Mouse (Mus musculus) erythroblast, embryonic 14.5 days (primary cell): ENCODE results near the gene Rcan3. TPM values are rescaled to one million over a fixed set of nuclear protein-coding genes. Genes with fewer than 3 reads are reported as not detected.

Experiments
- H3K27me3 ChIP-seq: 2 replicates; pipeline ENCODE4 v1.6.1; 2012; ENCODE audit warnings: inconsistent platforms; ENCODE audit not compliant: control insufficient read depth
- H3K36me3 ChIP-seq: 2 replicates; pipeline ENCODE4 v1.6.1; 2012; ENCODE audit warnings: mild to moderate bottlenecking, inconsistent platforms; ENCODE audit not compliant: control insufficient read depth
- H3K4me1 ChIP-seq: 2 replicates; pipeline ENCODE4 v1.6.1; 2012; ENCODE audit warnings: inconsistent platforms; ENCODE audit not compliant: control insufficient read depth
- H3K4me3 ChIP-seq: replicated peaks from 2 replicates; pipeline ENCODE3; 2012; ENCODE audit warnings: moderate library complexity, mild to moderate bottlenecking, inconsistent platforms
- H3K9me3 ChIP-seq: 2 replicates; pipeline ENCODE4 v1.6.1; 2012; ENCODE audit warnings: low read length, inconsistent platforms, mixed read lengths; ENCODE audit not compliant: control insufficient read depth
- GATA1 ChIP-seq: IDR thresholded peaks from 2 replicates; pipeline ENCODE4 v1.6.1; 2012; ENCODE audit warnings: low read length, inconsistent platforms, mixed read lengths
- TAL1 ChIP-seq: IDR thresholded peaks from 3 replicates; pipeline ENCODE4 v1.6.1; 2012; ENCODE audit warnings: low read length, inconsistent platforms, mixed read lengths
- polyA plus RNA-seq: library from polyadenylated mRNA; stranded (reverse); fragments of >175 nt; gene quantifications from 2 replicates; pipeline ENCODE4 v1.2.3, GENCODE M21; 2012

Gene Rcan3
- polyA plus RNA-seq, 1 experiment = 0.58 TPM

GRCm38 (mm10) chr4:135420416-135420815, 13.2 kb downstream of the Rcan3 start:
- Histone ChIP-seq H3K4me1 (peaks cover 9% of the 10 kb centered on the region), H3K9me3 (no peaks in the 10 kb centered on the region), H3K4me3 (no peak overlapping the region), H3K36me3 (peaks cover 38% of the 10 kb centered on the region), H3K27me3 (no peaks in the 10 kb centered on the region)
- TF ChIP-seq GATA1 (no peak), TAL1 (no peak)

DNA sequence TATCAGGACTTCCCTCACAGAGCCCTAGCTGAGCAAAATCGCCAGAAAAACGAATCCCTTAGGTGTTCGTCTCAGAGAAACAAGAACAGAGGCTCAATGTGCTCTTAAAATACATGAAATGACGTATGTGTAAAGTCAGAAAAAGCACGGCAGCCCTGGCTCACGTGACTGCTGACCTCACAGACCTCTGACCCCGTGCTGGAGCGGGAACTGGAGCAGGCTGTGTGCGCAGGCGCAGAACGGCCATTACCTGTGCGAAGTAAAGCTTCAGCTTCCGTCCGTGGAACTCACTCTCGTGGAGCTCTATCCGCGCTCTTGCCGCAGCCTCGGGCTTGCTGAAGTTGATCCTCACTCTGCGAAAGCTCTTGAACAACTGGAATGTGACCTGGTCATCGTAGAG, 13.7 kb downstream of the Rcan3 start:
- Histone ChIP-seq H3K27me3 (no peaks in the 10 kb centered on the region), H3K9me3 (no peaks in the 10 kb centered on the region), H3K36me3 (peaks cover 37% of the 10 kb centered on the region), H3K4me1 (peaks cover 10% of the 10 kb centered on the region), H3K4me3 (no peak overlapping the region)
- no peak for TF ChIP-seq TAL1
- no peak for TF ChIP-seq GATA1

DNA sequence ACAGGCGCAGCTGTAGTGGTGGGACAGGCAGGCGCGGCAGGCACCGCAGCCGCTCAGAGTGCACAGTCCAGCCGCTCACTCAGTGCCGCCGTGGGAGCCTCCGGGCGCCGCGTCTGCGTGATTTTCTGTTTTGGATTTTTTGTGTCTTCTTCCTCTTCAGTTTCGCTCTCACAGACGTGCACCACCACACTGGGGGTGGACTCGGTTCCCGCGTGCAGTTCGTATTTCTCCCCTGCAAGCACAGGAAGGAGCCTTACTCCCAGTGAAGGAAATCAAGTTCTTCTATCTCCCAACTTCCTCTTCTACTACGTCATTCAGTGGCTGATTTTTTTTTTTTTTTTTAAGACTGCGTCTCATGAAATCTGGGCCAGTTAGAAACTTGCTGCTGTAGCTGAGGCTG, 17.3 kb downstream of the Rcan3 start:
- TF ChIP-seq TAL1 (no peak), GATA1 (no peak)
- Histone ChIP-seq H3K4me3 (no peak overlapping the region), H3K4me1 (peaks cover 11% of the 10 kb centered on the region), H3K9me3 (no peaks in the 10 kb centered on the region), H3K36me3 (peaks cover 34% of the 10 kb centered on the region), H3K27me3 (no peaks in the 10 kb centered on the region)

DNA sequence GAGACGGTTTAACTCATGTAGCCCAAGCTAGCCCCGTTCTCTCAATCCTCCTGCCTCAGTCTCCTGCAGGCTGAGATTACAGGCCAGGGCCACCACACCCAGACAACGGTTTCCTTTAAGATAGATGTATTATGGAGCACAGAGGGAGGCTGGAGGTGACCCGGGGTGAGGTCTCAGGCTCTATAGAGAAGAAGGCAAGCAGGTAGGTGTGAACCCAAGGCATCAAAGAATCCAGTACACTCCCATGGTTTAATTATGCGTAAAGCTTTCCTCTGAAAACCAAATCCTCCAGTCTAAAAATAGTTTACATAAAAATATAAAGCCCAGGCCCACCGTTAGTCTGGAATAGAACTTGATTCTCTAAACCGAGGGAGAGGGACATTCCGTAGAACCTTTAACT, 20.2 kb downstream of the Rcan3 start:
- H3K36me3 ChIP-seq = peaks cover 16% of the 10 kb centered on the region

GRCm38 (mm10) chr4:135411633-135412032, 22.0 kb downstream of the Rcan3 start:
- Histone ChIP-seq H3K36me3 (peaks cover 10% of the 10 kb centered on the region), H3K4me1 (peaks cover 9% of the 10 kb centered on the region), H3K4me3 (no peak overlapping the region), H3K9me3 (0 out of 2 replicates have a peak, but pooled peaks cover 2% of the 10 kb centered on the region), H3K27me3 (no peaks in the 10 kb centered on the region)
- no peak for TF ChIP-seq TAL1
- TF ChIP-seq GATA1 = no peak

More for the DNA sequence above, 20.2 kb downstream of the Rcan3 start:
- Histone ChIP-seq H3K9me3 (0 out of 2 replicates have a peak, but pooled peaks cover 2% of the 10 kb centered on the region), H3K27me3 (no peaks in the 10 kb centered on the region), H3K4me1 (peaks cover 11% of the 10 kb centered on the region), H3K4me3 (no peak overlapping the region)
- TF ChIP-seq TAL1 = no peak
- no peak for TF ChIP-seq GATA1

DNA sequence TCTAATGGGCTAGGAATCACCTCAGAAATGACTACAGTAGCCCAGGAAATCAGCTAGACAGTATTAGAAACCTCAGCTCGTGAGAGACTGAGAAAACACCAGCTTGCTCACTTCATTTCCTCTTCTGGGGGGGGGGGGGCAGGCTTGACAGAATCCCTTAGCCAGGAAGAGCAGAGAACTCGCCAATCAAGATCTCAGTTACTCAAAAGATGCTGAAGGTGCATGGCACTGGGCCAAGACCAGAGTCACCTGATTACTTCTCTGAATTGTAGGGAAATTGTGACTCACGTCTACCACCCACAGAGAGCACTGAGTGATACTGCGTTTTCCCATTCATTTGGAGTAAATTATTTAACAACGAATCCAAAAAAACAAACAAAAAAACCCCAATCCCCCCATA, 27.5 kb downstream of the Rcan3 start:
- Histone ChIP-seq H3K4me1 (peaks cover 43% of the 10 kb centered on the region), H3K27me3 (no peaks in the 10 kb centered on the region), H3K4me3 (no peak overlapping the region), H3K36me3 (no peaks in the 10 kb centered on the region; the same call in 1 of the 2 replicates), H3K9me3 (0 out of 2 replicates have a peak, but pooled peaks cover 2% of the 10 kb centered on the region)
- TF ChIP-seq GATA1 = no peak
- no peak for TF ChIP-seq TAL1

DNA sequence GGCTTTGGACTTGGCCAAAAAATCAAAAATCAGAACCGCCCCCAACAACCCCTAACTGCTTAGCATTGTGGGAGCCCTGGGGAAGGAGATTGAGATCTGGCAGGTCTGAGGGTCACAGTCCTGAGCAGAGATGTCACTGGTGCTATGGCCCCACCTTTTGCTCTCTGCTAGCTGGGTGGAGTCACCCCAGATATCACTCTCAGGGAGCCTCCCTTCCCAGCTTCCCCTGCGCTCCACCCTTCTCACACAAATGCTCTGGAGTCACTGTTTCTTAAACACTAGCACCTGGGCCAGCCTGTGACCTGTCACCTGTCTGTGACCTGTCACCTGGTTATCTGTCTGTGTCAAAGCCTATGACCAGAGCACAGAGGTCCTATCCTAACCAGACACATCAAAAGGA, 28.7 kb downstream of the Rcan3 start:
- Histone ChIP-seq H3K36me3 (no peaks in the 10 kb centered on the region; the same call in 1 of the 2 replicates), H3K27me3 (peaks cover 10% of the 10 kb centered on the region), H3K9me3 (0 out of 2 replicates have a peak, but pooled peaks cover under 1% of the 10 kb centered on the region), H3K4me3 (peak overlapping the region; percentile 10), H3K4me1 (peaks cover 45% of the 10 kb centered on the region)
- TF ChIP-seq TAL1 = no peak
- no peak for TF ChIP-seq GATA1

DNA sequence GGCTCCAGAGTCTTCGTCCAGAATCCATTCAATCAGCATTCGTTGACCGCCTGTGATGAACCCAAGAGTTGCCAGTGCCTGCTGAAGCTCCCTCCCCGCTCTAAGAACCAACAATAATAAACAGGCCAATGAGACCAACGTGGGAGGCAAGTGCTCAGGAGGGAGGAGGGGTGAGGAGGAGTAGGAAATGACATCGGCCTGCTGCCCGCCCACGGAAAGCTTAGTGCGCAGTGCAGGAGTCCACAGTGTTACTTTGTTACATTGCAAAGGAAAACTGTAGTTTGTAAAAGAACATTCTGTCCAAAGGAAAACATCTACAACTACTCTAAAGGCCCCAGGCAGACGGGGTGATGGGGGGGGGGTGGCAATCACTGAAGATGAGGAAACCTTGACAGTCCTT, 29.6 kb downstream of the Rcan3 start:
- Histone ChIP-seq H3K36me3 (no peaks in the 10 kb centered on the region; the same call in 1 of the 2 replicates), H3K4me1 (peaks cover 45% of the 10 kb centered on the region), H3K9me3 (no peaks in the 10 kb centered on the region), H3K4me3 (no peak overlapping the region), H3K27me3 (peaks cover 18% of the 10 kb centered on the region)
- TF ChIP-seq GATA1 = no peak
- no peak for TF ChIP-seq TAL1

DNA sequence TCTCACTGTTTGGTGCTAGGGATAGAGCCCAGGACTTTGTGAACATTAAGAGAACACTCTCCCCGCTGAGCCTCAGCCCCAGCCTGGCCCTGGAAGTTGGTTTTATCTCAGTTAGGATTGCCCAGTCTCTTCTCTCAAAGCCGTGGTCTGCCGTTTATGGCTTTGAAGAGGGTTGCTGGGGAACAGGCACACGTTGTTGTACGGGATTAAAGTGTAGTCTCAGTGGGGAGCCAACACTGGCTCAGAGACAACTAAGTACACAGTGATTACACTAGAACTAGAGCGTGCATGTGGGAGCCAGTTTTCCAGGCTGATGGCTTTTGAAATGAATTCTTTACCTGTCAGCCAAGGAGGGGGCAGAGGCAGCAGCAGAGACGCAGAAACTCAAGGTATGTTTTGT, 31.8 kb downstream of the Rcan3 start:
- Histone ChIP-seq H3K4me1 (peaks cover 53% of the 10 kb centered on the region), H3K9me3 (no peaks in the 10 kb centered on the region; the same call in 1 of the 2 replicates), H3K27me3 (peaks cover 40% of the 10 kb centered on the region), H3K4me3 (no peak overlapping the region), H3K36me3 (no peaks in the 10 kb centered on the region; the same call in 1 of the 2 replicates)
- no peak for TF ChIP-seq GATA1
- TF ChIP-seq TAL1 = no peak

DNA sequence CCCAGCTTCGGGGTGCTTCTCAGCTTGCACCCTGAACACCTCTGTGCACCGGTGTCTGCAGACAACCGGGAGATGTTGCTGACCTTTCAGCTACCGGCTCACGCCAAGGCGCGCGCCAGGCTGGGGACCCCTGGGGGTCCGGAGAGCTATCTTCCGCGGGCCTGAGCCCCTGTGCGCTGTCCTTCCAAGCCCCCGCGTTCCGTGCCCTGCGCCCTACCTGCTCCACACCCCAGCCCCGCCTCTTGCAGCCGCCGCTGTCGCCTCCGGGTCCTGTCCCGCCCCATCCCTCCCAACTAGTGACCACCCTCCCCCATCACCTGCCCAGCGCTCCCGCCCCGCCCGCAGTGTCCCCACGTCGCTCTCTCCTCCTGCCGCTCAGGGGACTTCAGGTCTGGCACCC, 35.7 kb downstream of the Rcan3 start, which contains the start of gene Ncmap:
Ncmap (minus strand) TSS at position 237 of the 400 bp plus-strand sequence.
- TF ChIP-seq TAL1 (no peak), GATA1 (no peak)
- Histone ChIP-seq H3K4me1 (peaks cover 15% of the 10 kb centered on the region), H3K27me3 (peaks cover 59% of the 10 kb centered on the region), H3K4me3 (no peak within 1 kb of the TSS), H3K36me3 (no peaks in the 10 kb centered on the region), H3K9me3 (peaks cover 8% of the 10 kb centered on the region)
